Mouse (Mus musculus): ENCODE results near the gene Klri2. TPM values are rescaled to one million over a fixed set of nuclear protein-coding genes. Genes with fewer than 3 reads are reported as not detected.
"Not testable (repeated sequence)": the region's sequence is repeated elsewhere in the genome, so short reads cannot be mapped to it uniquely, and the experiment has no call there.

Gene Klri2
- 0.02 TPM in 1 of 2 replicates, not detected in the other for polyA plus RNA-seq (2015; fragmentation: Nextera tagmentation; extraction: Ambion mirVana)

- 17% methylated on average over 2 of the region's 2 CpGs for WGBS (ENCODE audit: insufficient replicate concordance)
- Histone ChIP-seq H3K4me1 (replicated peaks) (no peaks in the 10 kb centered on the region), H3K36me3 (replicated peaks) (no peaks in the 10 kb centered on the region), H3K9ac (no peak within 1 kb of the TSS), H3K4me2 (no peak within 1 kb of the TSS), H3K9me3 (replicated peaks) (no peaks in the 10 kb centered on the region), H3K4me3 (replicated peaks) (no peak within 1 kb of the TSS), H3K27me3 (no peaks in the 10 kb centered on the region), H3K27ac (replicated peaks) (no peak within 1 kb of the TSS)
- no peak for ATAC-seq (ENCODE audit: insufficient read depth)
Measured at GRCm38 (mm10) chr6:129740069-129740721, at the start of gene Klri2. Gene Klri2 (minus strand): TSS chr6:129740484.

DNA sequence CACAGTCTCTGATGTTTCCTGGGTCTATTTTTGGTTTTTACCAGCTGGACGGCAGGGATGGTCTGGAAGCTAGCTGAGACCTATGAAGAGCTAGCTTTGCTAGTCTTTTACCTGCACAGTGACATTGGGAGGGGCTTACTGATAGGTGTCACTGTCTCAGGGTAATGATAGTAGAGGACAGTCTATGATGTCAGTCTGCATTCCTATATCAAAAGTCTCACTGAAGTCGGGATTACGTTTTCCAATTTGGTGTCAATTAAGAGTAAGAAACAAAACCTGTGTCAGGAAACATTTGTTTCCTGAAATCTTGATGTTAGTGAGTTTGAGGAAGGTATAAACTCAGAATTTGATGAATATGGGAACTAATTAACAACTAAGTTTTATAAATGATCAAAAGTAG is 43.9 kb upstream of the Klri2 start, which contains the start of gene Gm156:
Gm156 (minus strand) TSS at position 101 of the 400 bp plus-strand sequence.
- not testable (repeated sequence) for H3K27me3 ChIP-seq; ATAC-seq (ENCODE audit: insufficient read depth); H3K9ac ChIP-seq; H3K4me3 ChIP-seq (replicated peaks); H3K9me3 ChIP-seq (replicated peaks); H3K4me1 ChIP-seq (replicated peaks); H3K36me3 ChIP-seq (replicated peaks); H3K4me2 ChIP-seq; H3K27ac ChIP-seq (replicated peaks)
- WGBS (ENCODE audit: insufficient replicate concordance), result 73% methylated on average over 3 of the region's 3 CpGs

GRCm38 (mm10) chr6:129747654-129748032 is 7.4 kb upstream of the Klri2 start:
- H3K4me1 ChIP-seq (replicated peaks), result no peaks in the 10 kb centered on the region

GRCm38 (mm10) chr6:129747016-129747653 is 6.9 kb upstream of the Klri2 start:
- Histone ChIP-seq H3K4me1 (replicated peaks) (no peaks in the 10 kb centered on the region), H3K36me3 (replicated peaks) (no peaks in the 10 kb centered on the region), H3K4me3 (replicated peaks) (no peak overlapping the region), H3K27ac (replicated peaks) (no peak overlapping the region), H3K4me2 (no peak overlapping the region), H3K9ac (no peak overlapping the region), H3K27me3 (no peaks in the 10 kb centered on the region), H3K9me3 (replicated peaks) (no peaks in the 10 kb centered on the region)
- ATAC-seq (ENCODE audit: insufficient read depth), result no peak
- 44% methylated on average over 4 of the region's 4 CpGs for WGBS (ENCODE audit: insufficient replicate concordance)

More at GRCm38 (mm10) chr6:129747654-129748032, 7.4 kb upstream of the Klri2 start:
- no peak overlapping the region for H3K27ac ChIP-seq (replicated peaks)
- no peak overlapping the region for H3K9ac ChIP-seq
- no peak overlapping the region for H3K4me3 ChIP-seq (replicated peaks)
- no peak for ATAC-seq (ENCODE audit: insufficient read depth)
- H3K27me3 ChIP-seq, result no peaks in the 10 kb centered on the region
- H3K36me3 ChIP-seq (replicated peaks), result no peaks in the 10 kb centered on the region
- 50% methylated on average over 3 of the region's 3 CpGs for WGBS (ENCODE audit: insufficient replicate concordance)
- H3K9me3 ChIP-seq (replicated peaks), result no peaks in the 10 kb centered on the region
- H3K4me2 ChIP-seq, result no peak overlapping the region

- Histone ChIP-seq H3K36me3 (replicated peaks) (no peaks in the 10 kb centered on the region), H3K9ac (no peak overlapping the region), H3K27me3 (no peaks in the 10 kb centered on the region), H3K4me1 (replicated peaks) (no peaks in the 10 kb centered on the region), H3K27ac (replicated peaks) (no peak overlapping the region), H3K4me3 (replicated peaks) (no peak overlapping the region), H3K4me2 (no peak overlapping the region), H3K9me3 (replicated peaks) (no peaks in the 10 kb centered on the region)
- 42% methylated on average over 3 of the region's 3 CpGs for WGBS (ENCODE audit: insufficient replicate concordance)
- no peak for ATAC-seq (ENCODE audit: insufficient read depth)
Measured at GRCm38 (mm10) chr6:129746151-129746550, 5.9 kb upstream of the Klri2 start.

GRCm38 (mm10) chr6:129736414-129736813 is 3.9 kb downstream of the Klri2 start:
- no peak overlapping the region for H3K9ac ChIP-seq
- no peak for ATAC-seq (ENCODE audit: insufficient read depth)

GRCm38 (mm10) chr6:129727237-129727636 is 13.0 kb downstream of the Klri2 start:
- H3K4me2 ChIP-seq, result no peak overlapping the region
- 64% methylated on average over 1 of the region's 1 CpGs for WGBS (ENCODE audit: insufficient replicate concordance)
- H3K36me3 ChIP-seq (replicated peaks), result no peaks in the 10 kb centered on the region
- no peak overlapping the region for H3K9ac ChIP-seq
- H3K4me1 ChIP-seq (replicated peaks), result no peaks in the 10 kb centered on the region
- H3K27me3 ChIP-seq, result no peaks in the 10 kb centered on the region
- H3K4me3 ChIP-seq (replicated peaks), result no peak overlapping the region
- no peaks in the 10 kb centered on the region for H3K9me3 ChIP-seq (replicated peaks)
- no peak overlapping the region for H3K27ac ChIP-seq (replicated peaks)
- ATAC-seq (ENCODE audit: insufficient read depth), result no peak

More at GRCm38 (mm10) chr6:129736414-129736813, 3.9 kb downstream of the Klri2 start:
- no peak overlapping the region for H3K4me2 ChIP-seq
- H3K27ac ChIP-seq (replicated peaks), result no peak overlapping the region
- no peaks in the 10 kb centered on the region for H3K4me1 ChIP-seq (replicated peaks)
- H3K36me3 ChIP-seq (replicated peaks), result no peaks in the 10 kb centered on the region
- H3K4me3 ChIP-seq (replicated peaks), result no peak overlapping the region
- H3K27me3 ChIP-seq, result no peaks in the 10 kb centered on the region
- H3K9me3 ChIP-seq (replicated peaks), result no peaks in the 10 kb centered on the region

- Histone ChIP-seq H3K27me3 (no peaks in the 10 kb centered on the region), H3K4me2 (no peak overlapping the region), H3K4me3 (replicated peaks) (no peak overlapping the region), H3K36me3 (replicated peaks) (no peaks in the 10 kb centered on the region), H3K9me3 (replicated peaks) (no peaks in the 10 kb centered on the region), H3K9ac (no peak overlapping the region), H3K27ac (replicated peaks) (no peak overlapping the region), H3K4me1 (replicated peaks) (no peaks in the 10 kb centered on the region)
- 33% methylated on average over 1 of the region's 1 CpGs for WGBS (ENCODE audit: insufficient replicate concordance)
- no peak for ATAC-seq (ENCODE audit: insufficient read depth)
Measured at GRCm38 (mm10) chr6:129721390-129721789, 18.9 kb downstream of the Klri2 start.

- Histone ChIP-seq H3K36me3 (replicated peaks) (no peaks in the 10 kb centered on the region), H3K4me3 (replicated peaks) (no peak overlapping the region), H3K4me2 (no peak overlapping the region), H3K27ac (replicated peaks) (no peak overlapping the region), H3K9ac (no peak overlapping the region), H3K9me3 (replicated peaks) (no peaks in the 10 kb centered on the region), H3K4me1 (replicated peaks) (no peaks in the 10 kb centered on the region), H3K27me3 (no peaks in the 10 kb centered on the region)
- 13% methylated on average over 3 of the region's 3 CpGs for WGBS (ENCODE audit: insufficient replicate concordance)
- no peak for ATAC-seq (ENCODE audit: insufficient read depth)
Measured at GRCm38 (mm10) chr6:129720487-129720886, 19.8 kb downstream of the Klri2 start.

DNA sequence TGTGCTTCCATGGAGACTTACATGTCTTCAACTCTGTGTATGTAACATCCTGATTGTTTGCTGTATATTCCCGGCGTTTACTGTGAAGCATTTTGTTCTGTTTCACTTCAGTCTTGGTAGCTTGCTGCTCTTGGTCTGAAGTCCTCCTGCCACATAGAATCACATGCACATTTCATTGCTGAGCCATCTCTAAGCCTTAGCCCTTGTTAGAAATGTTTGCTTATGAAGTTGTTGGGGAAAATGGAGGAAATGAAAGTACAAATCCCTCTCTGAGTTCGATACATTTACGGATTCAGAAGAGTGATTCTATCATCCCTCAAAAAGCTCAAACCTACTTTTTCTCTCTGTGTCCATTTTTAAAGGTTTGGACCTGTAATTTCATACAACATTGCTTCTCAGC is 23.3 kb downstream of the Klri2 start, which contains the start of gene Klri1:
Klri1 (minus strand) TSS at position 101 of the 400 bp plus-strand sequence.
- H3K4me2 ChIP-seq, result no peak within 1 kb of the TSS
- H3K4me3 ChIP-seq (replicated peaks), result no peak within 1 kb of the TSS
- no peak within 1 kb of the TSS for H3K9ac ChIP-seq
- no peaks in the 10 kb centered on the region for H3K36me3 ChIP-seq (replicated peaks)
- H3K27ac ChIP-seq (replicated peaks), result no peak within 1 kb of the TSS
- no peak for ATAC-seq (ENCODE audit: insufficient read depth)
- H3K9me3 ChIP-seq (replicated peaks), result no peaks in the 10 kb centered on the region
- H3K27me3 ChIP-seq, result no peaks in the 10 kb centered on the region
- 65% methylated on average over 4 of the region's 4 CpGs for WGBS (ENCODE audit: insufficient replicate concordance)
- no peaks in the 10 kb centered on the region for H3K4me1 ChIP-seq (replicated peaks)

GRCm38 (mm10) chr6:129713566-129713965 is 26.7 kb downstream of the Klri2 start:
- WGBS (ENCODE audit: insufficient replicate concordance), result 7% methylated on average over 1 of the region's 1 CpGs
- H3K9ac ChIP-seq, result no peak overlapping the region
- no peak for ATAC-seq (ENCODE audit: insufficient read depth)
- no peak overlapping the region for H3K27ac ChIP-seq (replicated peaks)
- H3K4me1 ChIP-seq (replicated peaks), result no peaks in the 10 kb centered on the region
- H3K4me3 ChIP-seq (replicated peaks), result no peak overlapping the region
- H3K4me2 ChIP-seq, result no peak overlapping the region
- no peaks in the 10 kb centered on the region for H3K27me3 ChIP-seq
- no peaks in the 10 kb centered on the region for H3K9me3 ChIP-seq (replicated peaks)
- H3K36me3 ChIP-seq (replicated peaks), result no peaks in the 10 kb centered on the region

Data from liver, embryonic 15.5 days (tissue).